Mouse (Mus musculus) embryonic facial prominence, embryonic 11.5 days (tissue): ENCODE results near the gene Rnf123. TPM values are rescaled to one million over a fixed set of nuclear protein-coding genes. Genes with fewer than 3 reads are reported as not detected.

Source experiments
- ATAC-seq: fragments of 200-750 bp; cut with Nextera tagmentation; replicated peaks from 2 replicates; pipeline ENCODE4 v1.8.0; 2017; ENCODE audit warnings: low read depth; ENCODE audit not compliant: insufficient number of reproducible peaks, low FRiP score, low TSS enrichment
- DNase-seq: peaks from one replicate; pipeline ENCODE4 v3.0.0-alpha.2; 2015; ENCODE audit warnings: low spot score
- H3K27ac ChIP-seq: fragments of 300-500 bp; sonication (generic); replicated peaks from 2 replicates; pipeline ENCODE4 v1.5.1; 2014; ENCODE audit warnings: mild to moderate bottlenecking, low read depth, low read length, control low read depth
- H3K27me3 ChIP-seq: fragments of 300-500 bp; sonication (generic); 2 replicates; pipeline ENCODE4 v1.6.1; 2014; ENCODE audit warnings: mild to moderate bottlenecking, low read length, moderate library complexity, mixed read lengths; ENCODE audit not compliant: control insufficient read depth, insufficient read depth
- H3K36me3 ChIP-seq: fragments of 300-500 bp; sonication (generic); replicated peaks from 2 replicates; pipeline ENCODE4 v1.6.1; 2014; ENCODE audit warnings: low read depth, mild to moderate bottlenecking, low read length, moderate library complexity, mixed read lengths; ENCODE audit not compliant: control insufficient read depth, insufficient read depth
- H3K4me1 ChIP-seq: fragments of 300-500 bp; sonication (generic); 2 replicates; pipeline ENCODE4 v1.6.1; 2014; ENCODE audit warnings: low read length, mixed read lengths; ENCODE audit not compliant: control insufficient read depth, insufficient read depth
- H3K4me2 ChIP-seq: fragments of 300-500 bp; sonication (generic); 2 replicates; pipeline ENCODE4 v1.6.1; 2014; ENCODE audit warnings: low read depth, mild to moderate bottlenecking, control low read depth, low read length, moderate library complexity
- H3K4me3 ChIP-seq: fragments of 300-500 bp; sonication (generic); 2 replicates; pipeline ENCODE4 v1.5.1; 2014; ENCODE audit warnings: low read depth, low read length, control low read depth
- H3K9ac ChIP-seq: fragments of 300-500 bp; sonication (generic); replicated peaks from 2 replicates; pipeline ENCODE4 v1.6.1; 2014; ENCODE audit warnings: mild to moderate bottlenecking, control low read depth, low read length
- H3K9me3 ChIP-seq: fragments of 300-500 bp; sonication (generic); replicated peaks from 2 replicates; pipeline ENCODE4 v1.6.1; 2016; ENCODE audit warnings: mild to moderate bottlenecking, low read length, inconsistent platforms, mixed read lengths; ENCODE audit not compliant: control insufficient read depth
- WGBS: fragments of 180-500 bp; shearing (Covaris S2); extraction: QIAGEN DNeasy Blood & Tissue Kit; methylation state at CpG from one replicate; pipeline ENCODE4 v1.1.7; 2014; 5-methylcytosine and 5-hydroxymethylcytosine counted together
- polyA plus RNA-seq: library from polyadenylated mRNA; unstranded; fragments of >200 nt; fragmentation: Nextera tagmentation; extraction: Ambion mirVana; gene quantifications from 2 replicates; pipeline ENCODE4 v1.2.1, GENCODE M21; 2014

Rnf123 gene
- polyA plus RNA-seq, 1 experiment from 2014 or later, result 22.0 TPM

GRCm38 (mm10) chr9:108121170-108121969 lies 38.2 kb upstream of the Rnf123 start:
- Histone ChIP-seq H3K36me3 (no peaks in the 10 kb centered on the region), H3K9ac (no peak overlapping the region), H3K27ac (no peak overlapping the region), H3K9me3 (no peaks in the 10 kb centered on the region), H3K4me3 (no peak overlapping the region), H3K4me1 (no peaks in the 10 kb centered on the region), H3K27me3 (no peaks in the 10 kb centered on the region), H3K4me2 (no peak overlapping the region)
- DNase-seq, result no peak
- no peak for ATAC-seq
- WGBS, result 84% methylated on average over 10 of the region's 10 CpGs

GRCm38 (mm10) chr9:108120671-108121070 lies 37.5 kb upstream of the Rnf123 start:
- H3K9ac ChIP-seq, result no peak overlapping the region
- H3K9me3 ChIP-seq, result no peaks in the 10 kb centered on the region
- no peak for DNase-seq
- H3K4me3 ChIP-seq, result no peak overlapping the region
- H3K36me3 ChIP-seq, result no peaks in the 10 kb centered on the region
- no peak overlapping the region for H3K27ac ChIP-seq
- whole genome bisulfite sequencing, result 85% methylated on average over 8 of the region's 8 CpGs
- no peaks in the 10 kb centered on the region; the same call in 1 of the 2 replicates for H3K27me3 ChIP-seq
- no peaks in the 10 kb centered on the region for H3K4me1 ChIP-seq
- no peak overlapping the region for H3K4me2 ChIP-seq
- ATAC-seq, result no peak

- no peak for DNase-seq
- Histone ChIP-seq H3K36me3 (no peaks in the 10 kb centered on the region), H3K4me2 (no peak overlapping the region), H3K27ac (no peak overlapping the region), H3K9ac (no peak overlapping the region), H3K4me3 (no peak overlapping the region), H3K4me1 (no peaks in the 10 kb centered on the region), H3K27me3 (no peaks in the 10 kb centered on the region; the same call in 1 of the 2 replicates), H3K9me3 (no peaks in the 10 kb centered on the region)
- no peak for ATAC-seq
- WGBS, result 61% methylated on average over 9 of the region's 11 CpGs
Measured at GRCm38 (mm10) chr9:108119891-108120411, 36.8 kb upstream of the Rnf123 start.

- Histone ChIP-seq H3K4me1 (no peaks in the 10 kb centered on the region), H3K9ac (no peak overlapping the region), H3K27ac (no peak overlapping the region), H3K27me3 (no peaks in the 10 kb centered on the region; the same call in 1 of the 2 replicates), H3K4me2 (no peak overlapping the region), H3K36me3 (no peaks in the 10 kb centered on the region), H3K4me3 (no peak overlapping the region), H3K9me3 (no peaks in the 10 kb centered on the region)
- no peak for ATAC-seq
- 43% methylated on average over 4 of the region's 4 CpGs for WGBS
- DNase-seq, result no peak
Measured at GRCm38 (mm10) chr9:108117143-108117542, 34.0 kb upstream of the Rnf123 start.

- no peak for DNase-seq
- H3K36me3 ChIP-seq, result no peaks in the 10 kb centered on the region
- no peak overlapping the region for H3K27ac ChIP-seq
- no peaks in the 10 kb centered on the region; the same call in 1 of the 2 replicates for H3K27me3 ChIP-seq
- WGBS, result 70% methylated on average over 43 of the region's 43 CpGs
- H3K4me2 ChIP-seq, result no peak overlapping the region
- no peak overlapping the region for H3K4me3 ChIP-seq
- no peak for ATAC-seq
- no peaks in the 10 kb centered on the region for H3K9me3 ChIP-seq
- H3K4me1 ChIP-seq, result peaks cover 7% of the 10 kb centered on the region; the same call in 1 of the 2 replicates
- no peak overlapping the region for H3K9ac ChIP-seq
Measured at GRCm38 (mm10) chr9:108115290-108116077, 32.3 kb upstream of the Rnf123 start.

GRCm38 (mm10) chr9:108112719-108113340 lies 29.7 kb upstream of the Rnf123 start:
- H3K36me3 ChIP-seq, result no peaks in the 10 kb centered on the region
- H3K4me3 ChIP-seq, result no peak overlapping the region
- ATAC-seq (no peak), DNase-seq (no peak)
- H3K27me3 ChIP-seq, result no peaks in the 10 kb centered on the region; the same call in 1 of the 2 replicates
- H3K9me3 ChIP-seq, result no peaks in the 10 kb centered on the region
- peaks cover 7% of the 10 kb centered on the region; the same call in 1 of the 2 replicates for H3K4me1 ChIP-seq
- no peak overlapping the region for H3K9ac ChIP-seq
- H3K27ac ChIP-seq, result no peak overlapping the region
- no peak overlapping the region for H3K4me2 ChIP-seq
- WGBS, result 94% methylated on average over 18 of the region's 18 CpGs

- no peak overlapping the region for H3K27ac ChIP-seq
- ATAC-seq, result no peak
Measured at GRCm38 (mm10) chr9:108111593-108112121, 28.5 kb upstream of the Rnf123 start.

More at GRCm38 (mm10) chr9:108111593-108112121, 28.5 kb upstream of the Rnf123 start:
- no peak for DNase-seq
- no peaks in the 10 kb centered on the region for H3K36me3 ChIP-seq
- H3K9me3 ChIP-seq, result no peaks in the 10 kb centered on the region
- no peaks in the 10 kb centered on the region; the same call in 1 of the 2 replicates for H3K27me3 ChIP-seq
- H3K4me2 ChIP-seq, result peak overlapping the region; percentile 49
- 79% methylated on average over 17 of the region's 17 CpGs for WGBS
- H3K4me3 ChIP-seq, result no peak overlapping the region; the same call in 1 of the 2 replicates
- H3K4me1 ChIP-seq, result peaks cover 7% of the 10 kb centered on the region; the same call in 1 of the 2 replicates
- peak overlapping the region; percentile 59 for H3K9ac ChIP-seq
